Mouse (Mus musculus) stomach, embryonic 15.5 days (tissue): Measurements from ENCODE around the gene Klf3. TPM values are rescaled to one million over a fixed set of nuclear protein-coding genes. Genes with fewer than 3 reads are reported as not detected.
A peak's percentile ranks its signal among the peaks of the same experiment; 100 is the strongest.

Experiments
- ATAC-seq: fragments of 200-750 bp; cut with Nextera tagmentation; 2 replicates; pipeline ENCODE4 v1.8.0; 2017; ENCODE audit warnings: low read depth, moderate number of reproducible peaks, moderate TSS enrichment; ENCODE audit not compliant: insufficient read depth, low FRiP score
- H3K27ac ChIP-seq: fragments of 300-500 bp; sonication (generic); 2 replicates; pipeline ENCODE4 v1.5.1; 2015; ENCODE audit warnings: mild to moderate bottlenecking, inconsistent platforms
- H3K27me3 ChIP-seq: fragments of 300-500 bp; sonication (generic); replicated peaks from 2 replicates; pipeline ENCODE4 v1.6.1; 2015; ENCODE audit warnings: inconsistent platforms
- H3K36me3 ChIP-seq: fragments of 300-500 bp; sonication (generic); 2 replicates; pipeline ENCODE4 v1.6.1; 2015; ENCODE audit warnings: inconsistent platforms
- H3K4me1 ChIP-seq: fragments of 300-500 bp; sonication (generic); 2 replicates; pipeline ENCODE4 v1.6.1; 2015; ENCODE audit warnings: inconsistent platforms
- H3K4me2 ChIP-seq: fragments of 300-500 bp; sonication (generic); 2 replicates; pipeline ENCODE4 v1.6.1; 2015; ENCODE audit warnings: mild to moderate bottlenecking, inconsistent platforms
- H3K4me3 ChIP-seq: fragments of 300-500 bp; sonication (generic); replicated peaks from 2 replicates; pipeline ENCODE4 v1.5.1; 2015; ENCODE audit warnings: inconsistent platforms
- H3K9ac ChIP-seq: fragments of 300-500 bp; sonication (generic); 2 replicates; pipeline ENCODE4 v1.6.1; 2015; ENCODE audit warnings: inconsistent platforms
- H3K9me3 ChIP-seq: fragments of 300-500 bp; sonication (generic); 2 replicates; pipeline ENCODE4 v1.6.1; 2016; ENCODE audit warnings: inconsistent platforms
- WGBS: fragments of 180-500 bp; shearing (Covaris S2); methylation state at CpG from one replicate; pipeline ENCODE4 v1.1.7; 2015; 5-methylcytosine and 5-hydroxymethylcytosine counted together
- polyA plus RNA-seq: library from polyadenylated mRNA; unstranded; fragments of >200 nt; fragmentation: Nextera tagmentation; extraction: Ambion mirVana; gene quantifications from 2 replicates; pipeline ENCODE4 v1.2.1, GENCODE M21; 2015

Klf3 gene
- polyA plus RNA-seq, 1 experiment from 2014 or later = 104 TPM

DNA sequence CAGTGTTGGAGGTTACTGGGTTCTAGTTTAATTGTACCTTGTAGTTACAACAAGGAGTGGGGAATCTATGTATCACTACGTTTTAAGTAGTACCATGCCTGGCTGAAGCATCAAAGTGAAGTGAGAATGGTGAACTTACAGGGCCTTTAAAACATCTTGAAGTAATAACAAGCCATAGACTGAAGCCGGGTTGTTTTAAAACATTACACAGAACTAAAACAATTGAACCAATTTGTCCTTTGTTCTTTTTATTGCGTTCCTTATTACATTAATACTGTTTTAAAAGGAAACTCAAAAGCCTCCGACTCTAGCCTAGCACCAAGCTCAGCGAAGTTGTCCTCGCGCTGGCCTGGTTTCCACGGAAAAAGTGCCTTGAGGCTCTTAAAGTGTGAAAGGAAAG is 1.0 kb upstream of the Klf3 start:
- peak overlapping the region; percentile 63 for H3K9ac ChIP-seq
- no peaks in the 10 kb centered on the region for H3K27me3 ChIP-seq
- H3K27ac ChIP-seq = peak overlapping the region; percentile 99
- no peaks in the 10 kb centered on the region for H3K36me3 ChIP-seq
- ATAC-seq = no peak
- WGBS = 13% methylated on average over 8 of the region's 8 CpGs
- no peaks in the 10 kb centered on the region for H3K9me3 ChIP-seq
- H3K4me2 ChIP-seq = peak overlapping the region; percentile 71
- 0 out of 2 replicates have a peak, but pooled peaks cover 8% of the 10 kb centered on the region for H3K4me1 ChIP-seq
- peak overlapping the region; percentile 92 for H3K4me3 ChIP-seq

DNA sequence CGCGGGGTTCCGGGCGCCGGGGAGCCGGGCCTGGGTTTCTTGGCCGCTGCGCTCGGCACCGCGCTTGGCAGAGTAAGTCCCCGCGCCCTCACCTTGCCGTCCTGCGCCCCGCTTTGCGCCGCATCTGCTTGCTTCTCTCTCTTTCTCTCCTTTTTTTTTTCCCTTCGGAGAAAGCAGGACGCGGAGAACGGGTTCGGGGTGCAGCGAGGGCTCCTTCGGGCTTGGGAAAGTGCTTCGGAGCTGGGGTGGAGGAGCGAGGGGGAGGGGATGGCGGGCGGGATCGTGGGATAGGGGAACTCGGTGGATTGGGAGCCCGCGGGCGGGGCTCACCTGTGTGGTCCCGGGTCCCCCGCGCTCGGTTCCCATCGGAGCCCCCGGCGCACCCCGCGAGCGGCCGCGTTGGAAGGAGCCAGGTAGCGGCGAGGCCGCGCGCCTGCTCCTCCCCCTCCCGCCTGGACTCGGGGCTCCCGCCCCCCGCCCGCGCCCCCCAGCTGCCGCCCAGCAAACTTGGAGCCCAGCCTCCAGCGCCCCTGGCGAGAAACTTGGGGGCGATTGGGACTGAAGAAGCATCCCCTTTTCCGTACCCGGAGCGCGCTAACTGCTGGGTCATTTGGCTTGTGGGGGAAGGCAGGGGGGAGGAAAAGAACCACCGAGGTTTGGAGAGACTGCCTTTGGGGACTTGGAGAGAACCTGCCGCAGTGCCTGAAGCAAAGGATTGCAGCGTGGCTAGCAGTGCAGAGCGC is 703 bp downstream of the Klf3 start:
- WGBS = under 1% methylated on average over 60 of the region's 69 CpGs
- Histone ChIP-seq H3K36me3 (no peaks in the 10 kb centered on the region), H3K4me1 (peaks cover 17% of the 10 kb centered on the region; the same call in 1 of the 2 replicates), H3K27ac (peak overlapping the region; percentile 99), H3K27me3 (no peaks in the 10 kb centered on the region), H3K9ac (peak overlapping the region; percentile 98), H3K4me3 (peak overlapping the region; percentile 92), H3K4me2 (peak overlapping the region; percentile 71), H3K9me3 (no peaks in the 10 kb centered on the region)
- ATAC-seq = no peak

DNA sequence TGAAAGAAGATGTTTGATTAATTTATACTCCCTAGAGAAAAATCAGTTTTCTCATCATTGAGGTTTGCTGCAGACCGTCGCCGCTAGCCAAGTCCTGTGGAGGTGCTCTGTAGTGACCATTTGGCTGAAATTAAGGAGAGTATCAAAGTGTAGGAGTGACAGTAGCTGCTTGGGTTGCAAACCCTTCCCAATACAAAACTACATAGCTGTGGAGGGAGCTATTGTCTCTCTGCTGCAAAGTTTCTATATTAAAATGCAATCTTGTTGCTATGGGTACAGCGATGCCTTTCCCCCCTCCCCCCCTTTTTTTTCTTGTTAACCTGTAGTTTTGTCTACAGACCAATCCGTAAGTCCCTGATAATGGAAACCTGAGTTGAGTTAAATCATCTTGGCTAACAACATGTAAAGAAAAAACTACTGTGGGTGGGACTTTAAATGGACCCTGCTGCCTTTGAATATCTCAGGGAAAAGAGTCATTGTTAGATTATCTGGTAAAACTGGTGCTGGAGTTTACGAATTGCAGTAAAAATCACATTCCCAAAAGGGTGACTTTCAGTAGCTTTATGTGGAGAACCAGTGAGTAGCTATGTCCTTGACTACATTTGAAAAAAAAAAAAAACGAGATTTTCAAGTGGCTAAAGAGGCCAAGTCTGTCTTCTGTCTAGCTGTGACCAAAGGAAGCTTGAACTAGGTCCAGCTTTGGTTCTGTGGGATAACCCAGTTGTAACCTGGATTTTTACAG is 2.1 kb downstream of the Klf3 start:
- H3K4me2 ChIP-seq = peak overlapping the region; percentile 71
- no peaks in the 10 kb centered on the region for H3K36me3 ChIP-seq
- peaks cover 30% of the 10 kb centered on the region for H3K4me1 ChIP-seq
- 9% methylated on average over 7 of the region's 7 CpGs for WGBS
- no peak for ATAC-seq
- no peaks in the 10 kb centered on the region for H3K27me3 ChIP-seq
- peak overlapping the region; percentile 95 for H3K27ac ChIP-seq
- H3K9ac ChIP-seq = peak overlapping the region; percentile 33
- peak overlapping the region; percentile 35 for H3K4me3 ChIP-seq
- H3K9me3 ChIP-seq = no peaks in the 10 kb centered on the region

DNA sequence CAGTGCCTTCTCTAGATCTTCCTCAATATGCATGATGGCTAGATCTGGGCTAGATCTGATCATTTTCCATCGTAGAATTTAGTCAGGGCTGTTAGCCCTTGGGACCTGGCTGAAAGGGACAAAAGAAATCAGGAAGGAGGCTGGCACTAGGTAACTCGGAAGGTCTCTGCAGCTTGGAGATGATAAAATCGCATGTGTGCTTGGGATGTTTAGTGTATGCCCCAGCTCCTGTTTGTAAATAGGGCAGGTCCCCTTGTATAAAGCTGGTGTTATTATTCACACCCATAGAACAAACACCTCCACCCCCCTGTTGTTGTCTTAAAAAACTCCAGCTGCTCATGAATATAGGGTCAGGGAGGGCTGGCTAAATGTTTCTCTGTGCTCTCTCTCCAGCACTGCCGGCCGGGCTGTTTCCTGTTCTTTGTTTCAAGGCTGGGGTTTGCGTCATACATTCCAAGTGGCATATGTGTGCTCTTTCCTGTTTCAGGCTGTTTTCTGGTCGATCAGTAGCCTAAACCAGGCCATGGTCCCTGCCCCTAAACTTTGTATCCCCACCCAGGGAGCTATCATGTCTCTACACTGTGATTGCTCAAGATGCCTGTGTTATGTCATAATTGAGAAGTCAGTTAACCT is 2.8 kb downstream of the Klf3 start:
- ATAC-seq = no peak
- H3K4me1 ChIP-seq = peaks cover 37% of the 10 kb centered on the region

DNA sequence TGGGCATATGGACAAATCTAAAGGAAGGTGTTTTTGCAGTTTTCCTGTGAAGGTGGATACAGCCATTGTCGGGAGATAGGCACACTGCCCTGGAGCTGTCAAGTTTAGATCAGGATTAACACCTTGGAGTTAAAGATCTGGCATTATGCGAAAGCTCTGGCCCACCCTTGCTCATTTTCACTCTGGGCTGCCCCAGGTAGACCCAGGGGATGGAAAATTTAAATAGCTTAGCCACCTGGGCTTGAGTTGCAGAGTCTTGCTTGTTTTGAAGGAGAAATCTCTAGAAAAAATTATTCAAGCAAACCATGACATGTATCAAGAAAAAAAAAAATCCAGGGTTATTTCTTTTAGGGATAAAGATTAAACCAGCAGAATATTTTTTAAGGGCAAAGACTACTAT is 3.4 kb downstream of the Klf3 start:
- no peaks in the 10 kb centered on the region for H3K9me3 ChIP-seq
- no peaks in the 10 kb centered on the region for H3K36me3 ChIP-seq
- H3K27ac ChIP-seq = peak overlapping the region; percentile 95
- H3K27me3 ChIP-seq = no peaks in the 10 kb centered on the region
- H3K4me2 ChIP-seq = peak overlapping the region; percentile 71
- WGBS = 25% methylated on average over 2 of the region's 2 CpGs
- peaks cover 41% of the 10 kb centered on the region for H3K4me1 ChIP-seq
- H3K4me3 ChIP-seq = peak overlapping the region; percentile 35
- no peak overlapping the region for H3K9ac ChIP-seq
- ATAC-seq = no peak

More for the DNA sequence above, 2.8 kb downstream of the Klf3 start:
- Histone ChIP-seq H3K9ac (peak overlapping the region; percentile 33), H3K4me3 (peak overlapping the region; percentile 35), H3K4me2 (peak overlapping the region; percentile 71), H3K36me3 (no peaks in the 10 kb centered on the region), H3K27me3 (no peaks in the 10 kb centered on the region), H3K27ac (peak overlapping the region; percentile 95), H3K9me3 (no peaks in the 10 kb centered on the region)
- 3% methylated on average over 7 of the region's 7 CpGs for WGBS

DNA sequence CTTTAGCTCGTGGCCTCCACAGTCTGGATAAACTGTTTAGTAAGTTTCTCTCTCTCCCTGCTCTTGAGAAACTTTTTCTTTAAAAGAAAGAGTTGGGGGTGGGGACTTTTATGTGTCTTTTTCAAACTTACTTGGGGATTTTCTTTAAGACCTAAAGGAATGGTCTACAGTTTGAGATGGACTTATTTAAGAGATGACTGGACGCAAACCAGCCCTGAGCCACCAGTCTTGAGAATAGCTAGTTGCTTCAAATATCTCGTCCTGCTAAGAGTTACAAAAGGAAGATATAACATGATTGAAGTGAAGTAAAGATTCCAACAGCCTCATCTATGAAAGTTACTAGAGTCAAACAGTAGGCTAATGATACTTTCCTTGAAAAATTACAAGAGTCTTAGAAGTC is 4.0 kb downstream of the Klf3 start:
- H3K27ac ChIP-seq = 0 out of 2 replicates have a peak overlapping the region, but pooled peaks have one; percentile 40
- no peaks in the 10 kb centered on the region for H3K36me3 ChIP-seq
- ATAC-seq = no peak
- H3K27me3 ChIP-seq = no peaks in the 10 kb centered on the region
- H3K4me2 ChIP-seq = peak overlapping the region; percentile 4; the same call in 1 of the 2 replicates
- WGBS = 42% methylated on average over 3 of the region's 3 CpGs
- no peak overlapping the region for H3K9ac ChIP-seq
- no peak overlapping the region for H3K4me3 ChIP-seq
- H3K4me1 ChIP-seq = peaks cover 45% of the 10 kb centered on the region
- H3K9me3 ChIP-seq = no peaks in the 10 kb centered on the region

DNA sequence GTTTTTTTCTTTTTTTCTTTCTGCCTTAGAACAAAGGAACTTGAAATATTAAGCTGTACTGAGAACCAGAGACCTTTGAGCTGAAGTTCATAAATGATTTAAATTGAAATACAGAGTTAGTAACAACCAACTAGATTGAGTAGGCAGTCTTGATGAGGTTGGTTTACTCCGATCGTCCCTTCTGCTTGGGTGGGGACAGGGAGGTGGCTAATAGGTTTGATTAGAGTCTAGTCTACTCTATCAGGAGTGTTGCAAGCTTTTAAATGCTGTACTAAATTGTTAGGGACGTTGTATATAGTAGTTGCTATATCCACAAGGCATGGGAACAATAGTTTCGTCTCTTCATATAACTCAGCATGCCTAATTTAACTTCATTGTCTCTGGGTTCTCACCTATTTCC is 4.4 kb downstream of the Klf3 start:
- H3K4me2 ChIP-seq = peak overlapping the region; percentile 51
- 40% methylated on average over 4 of the region's 4 CpGs for WGBS
- no peaks in the 10 kb centered on the region for H3K36me3 ChIP-seq
- peak overlapping the region; percentile 10; the same call in 1 of the 2 replicates for H3K4me3 ChIP-seq
- no peaks in the 10 kb centered on the region for H3K9me3 ChIP-seq
- peak overlapping the region; percentile 94 for H3K27ac ChIP-seq
- H3K4me1 ChIP-seq = peaks cover 50% of the 10 kb centered on the region
- H3K27me3 ChIP-seq = no peaks in the 10 kb centered on the region
- no peak for ATAC-seq
- no peak overlapping the region for H3K9ac ChIP-seq

DNA sequence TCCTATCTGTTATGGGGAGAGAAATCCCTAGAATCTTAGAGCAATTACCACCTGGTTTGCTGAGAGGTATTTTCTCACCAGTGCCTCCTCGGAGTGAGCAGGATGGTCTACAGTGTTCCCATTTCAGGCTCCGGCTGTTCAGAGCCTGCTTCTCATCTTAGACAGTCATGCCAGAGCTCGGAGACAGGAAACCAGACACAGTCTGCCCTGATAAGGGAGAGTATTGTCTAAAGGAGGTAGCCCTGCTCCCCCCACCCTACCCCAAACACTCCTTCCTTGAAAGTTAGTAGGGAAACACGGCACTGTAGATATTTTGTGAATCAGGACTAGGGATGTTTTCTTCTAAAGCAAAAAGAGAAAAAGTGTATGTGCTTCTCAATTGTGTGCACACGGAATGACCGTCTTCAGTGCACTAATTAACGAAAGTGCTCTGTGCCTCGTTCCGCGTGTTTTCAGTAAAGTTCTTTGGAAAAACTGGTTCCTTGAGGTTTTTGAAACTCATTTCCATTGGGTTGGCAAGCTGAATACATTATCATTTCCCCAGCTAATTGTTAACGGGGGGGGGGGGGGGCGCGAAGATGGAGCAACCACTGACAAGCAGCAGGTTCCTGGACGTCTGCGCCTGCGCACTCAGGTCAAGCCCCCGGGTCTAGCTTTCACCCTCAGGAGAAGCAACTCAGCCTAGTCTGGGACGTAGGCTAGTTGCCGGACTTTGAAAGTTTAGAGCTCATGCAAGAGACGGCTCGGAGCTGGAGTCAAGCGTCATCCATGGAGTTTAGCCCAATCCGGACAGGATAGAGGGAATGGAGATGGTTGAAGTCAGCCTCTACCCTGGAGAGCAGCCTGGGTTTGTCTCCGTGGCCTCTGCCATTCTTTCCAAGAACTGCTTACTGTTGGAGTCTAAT is 5.2 kb downstream of the Klf3 start:
- H3K4me2 ChIP-seq = peak overlapping the region; percentile 51
- peak overlapping the region; percentile 94 for H3K27ac ChIP-seq
- no peaks in the 10 kb centered on the region for H3K36me3 ChIP-seq
- no peaks in the 10 kb centered on the region for H3K27me3 ChIP-seq
- H3K9ac ChIP-seq = no peak overlapping the region; the same call in 1 of the 2 replicates
- H3K9me3 ChIP-seq = no peaks in the 10 kb centered on the region
- no peak for ATAC-seq
- 52% methylated on average over 24 of the region's 24 CpGs for WGBS
- peak overlapping the region; percentile 10 for H3K4me3 ChIP-seq
- peaks cover 55% of the 10 kb centered on the region for H3K4me1 ChIP-seq

DNA sequence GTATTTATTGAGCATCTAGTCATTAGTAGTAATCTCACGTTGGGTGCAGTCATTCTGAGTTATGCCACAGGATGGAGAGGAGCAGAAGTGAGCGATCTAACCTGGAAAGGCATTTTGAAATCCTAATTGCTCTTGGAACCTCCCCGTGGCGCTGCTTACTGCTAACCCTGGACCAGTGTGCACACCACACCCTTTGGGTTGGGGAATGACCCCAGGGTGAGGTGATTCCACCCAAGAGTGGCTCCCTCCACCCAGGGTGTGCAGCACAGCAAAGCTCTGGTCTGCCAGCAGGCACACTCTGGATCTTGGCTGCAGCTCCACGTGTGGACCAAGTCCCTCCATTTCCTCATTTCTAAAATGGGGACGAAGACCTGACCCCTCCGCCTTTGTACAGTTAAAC is 6.1 kb downstream of the Klf3 start:
- H3K4me3 ChIP-seq = no peak overlapping the region
- H3K27ac ChIP-seq = peak overlapping the region; percentile 94
- no peak overlapping the region for H3K9ac ChIP-seq
- no peaks in the 10 kb centered on the region for H3K36me3 ChIP-seq
- H3K27me3 ChIP-seq = no peaks in the 10 kb centered on the region
- no peak for ATAC-seq
- H3K4me2 ChIP-seq = peak overlapping the region; percentile 51; the same call in 1 of the 2 replicates
- H3K4me1 ChIP-seq = peaks cover 55% of the 10 kb centered on the region
- 71% methylated on average over 7 of the region's 7 CpGs for WGBS
- H3K9me3 ChIP-seq = no peaks in the 10 kb centered on the region

DNA sequence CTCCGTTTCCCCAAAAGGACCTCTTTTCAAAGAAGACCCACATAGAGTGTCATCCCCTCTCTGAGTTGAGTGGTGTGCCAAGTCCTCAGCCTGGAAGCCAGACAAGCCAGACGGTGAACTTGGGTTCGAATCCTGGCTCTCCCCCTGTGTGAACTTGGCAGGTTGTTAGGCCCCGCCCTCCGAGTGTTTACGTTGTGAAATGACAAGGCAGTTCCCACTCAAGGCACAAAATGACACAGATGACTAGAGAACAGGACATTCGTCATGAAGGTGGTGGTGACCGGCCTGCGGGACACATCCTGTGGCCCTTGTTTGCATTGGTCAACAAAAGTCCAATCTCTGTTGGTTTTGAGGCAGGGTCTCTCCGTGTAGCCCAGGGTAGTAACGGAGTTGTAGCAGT is 6.7 kb downstream of the Klf3 start:
- no peak for ATAC-seq
- H3K4me1 ChIP-seq = peaks cover 55% of the 10 kb centered on the region
- no peaks in the 10 kb centered on the region for H3K27me3 ChIP-seq
- no peak overlapping the region for H3K9ac ChIP-seq
- H3K36me3 ChIP-seq = no peaks in the 10 kb centered on the region
- no peaks in the 10 kb centered on the region for H3K9me3 ChIP-seq
- H3K27ac ChIP-seq = peak overlapping the region; percentile 94
- H3K4me2 ChIP-seq = peak overlapping the region; percentile 51
- 81% methylated on average over 11 of the region's 11 CpGs for WGBS
- no peak overlapping the region for H3K4me3 ChIP-seq

DNA sequence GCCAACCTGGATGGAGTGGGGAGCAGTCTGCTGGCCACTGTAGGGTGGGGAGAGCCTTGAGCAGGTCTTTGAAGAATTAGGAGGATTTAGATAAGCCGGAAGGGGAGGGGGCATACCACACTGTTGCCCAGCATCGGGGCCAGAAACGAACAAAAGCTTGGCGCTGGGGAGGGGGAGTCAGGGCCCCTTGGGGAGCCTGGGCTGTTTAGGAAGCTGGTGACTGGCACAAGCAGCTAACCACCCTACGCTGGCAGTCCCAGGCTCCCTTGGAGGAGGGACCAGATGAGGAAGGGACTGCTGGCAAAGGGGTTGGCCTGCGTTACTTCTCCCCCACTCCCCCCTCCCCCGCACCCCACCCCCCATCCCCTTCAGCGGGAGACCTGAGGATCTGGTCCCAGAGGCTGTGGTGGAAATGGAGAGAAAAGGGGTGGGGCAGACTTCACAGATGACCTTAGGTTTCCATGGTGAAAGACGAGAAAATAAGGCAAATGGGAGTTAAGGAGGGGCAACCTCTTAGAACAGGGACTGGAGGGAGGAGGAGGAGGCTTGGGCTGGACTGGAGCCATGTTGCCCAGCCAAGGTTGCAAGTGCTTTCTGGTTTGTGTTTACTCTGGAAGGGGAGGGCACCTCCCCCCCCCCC is 7.8 kb downstream of the Klf3 start:
- H3K36me3 ChIP-seq = peaks cover 4% of the 10 kb centered on the region; the same call in 1 of the 2 replicates
- peak overlapping the region; percentile 10 for H3K4me3 ChIP-seq
- H3K9me3 ChIP-seq = no peaks in the 10 kb centered on the region
- no peak overlapping the region for H3K9ac ChIP-seq
- no peaks in the 10 kb centered on the region for H3K27me3 ChIP-seq
- H3K4me1 ChIP-seq = peaks cover 62% of the 10 kb centered on the region
- WGBS = 6% methylated on average over 9 of the region's 9 CpGs
- peak; percentile 36 for ATAC-seq
- peak overlapping the region; percentile 51 for H3K4me2 ChIP-seq
- H3K27ac ChIP-seq = peak overlapping the region; percentile 94
